Mouse (Mus musculus): ENCODE measurements around the gene Aig1.

- TF ChIP-seq CTCF (IDR thresholded peaks at IDR 0.05 in 2 of 3, conservative IDR thresholded peaks at IDR 0.05 in 1 of 3; ENCODE audit: control insufficient read depth in 1 of 3, insufficient read depth in 1 of 3, low read depth in 2 of 3, low read length in 3 of 3, poor library complexity in 1 of 3, severe bottlenecking in 1 of 3): no peak
- TF ChIP-seq EP300 (IDR thresholded peaks at IDR 0.05; ENCODE audit: low read depth in 1 of 2, low read length in 2 of 2): no peak
- no peak for TF ChIP-seq JUND (IDR thresholded peaks at IDR 0.05; ENCODE audit: low read depth, low read length)
- no peak for TF ChIP-seq POLR2A (IDR thresholded peaks at IDR 0.05; ENCODE audit: control insufficient read depth in 1 of 2, insufficient read depth in 1 of 2, low read depth in 1 of 2, low read length in 2 of 2, poor library complexity in 1 of 2)
- no peak for TF ChIP-seq TCF12 (IDR thresholded peaks at IDR 0.05; ENCODE audit: low read depth, low read length)
- no peak for TF ChIP-seq USF2 (IDR thresholded peaks at IDR 0.05; ENCODE audit: borderline replicate concordance in 1 of 2, insufficient read depth in 1 of 2, low read depth in 1 of 2, low read length in 2 of 2)
- TF ChIP-seq ETS1 (IDR thresholded peaks at IDR 0.05; ENCODE audit: low read depth, low read length): no peak
- TF ChIP-seq MYB (IDR thresholded peaks at IDR 0.05; ENCODE audit: low read depth, low read length): no peak
- no peak for TF ChIP-seq HCFC1 (IDR thresholded peaks at IDR 0.05; ENCODE audit: low read depth, low read length)
- TF ChIP-seq TAL1 (IDR thresholded peaks at IDR 0.05; ENCODE audit: low read length): no peak
- TF ChIP-seq E2F4 (IDR thresholded peaks at IDR 0.05; ENCODE audit: borderline replicate concordance, low read depth, low read length): no peak
- TF ChIP-seq ZKSCAN1 (IDR thresholded peaks at IDR 0.05; ENCODE audit: low read depth, low read length): no peak
Observed at GRCm38 (mm10) chr10:13739494-13740140, 129.2 kb downstream of the Aig1 start.
